Mouse (Mus musculus) gastrocnemius, adult 18-20 months (tissue): ENCODE results near the gene Car6. TPM values are rescaled to one million over a fixed set of nuclear protein-coding genes. Genes with fewer than 3 reads are reported as not detected.

ENCODE experiments used
- DNase-seq: peaks from one replicate; pipeline ENCODE4 v3.0.0; 2021; ENCODE audit warnings: low spot score
- long read RNA-seq, 2 experiments: library from polyadenylated mRNA; stranded (forward); transcript quantifications; one replicate each; pipeline ENCODE4 v2.0.0; 2021
- total RNA-seq, 2 experiments: library from RNA; stranded (reverse); gene quantifications; 2 replicates each; pipeline ENCODE4 v1.2.3; 2021

Car6 gene
- total RNA-seq, result not detected
- long read RNA-seq, experiment 1, result 0 reads
- long read RNA-seq, experiment 2, result 0 reads

DNA sequence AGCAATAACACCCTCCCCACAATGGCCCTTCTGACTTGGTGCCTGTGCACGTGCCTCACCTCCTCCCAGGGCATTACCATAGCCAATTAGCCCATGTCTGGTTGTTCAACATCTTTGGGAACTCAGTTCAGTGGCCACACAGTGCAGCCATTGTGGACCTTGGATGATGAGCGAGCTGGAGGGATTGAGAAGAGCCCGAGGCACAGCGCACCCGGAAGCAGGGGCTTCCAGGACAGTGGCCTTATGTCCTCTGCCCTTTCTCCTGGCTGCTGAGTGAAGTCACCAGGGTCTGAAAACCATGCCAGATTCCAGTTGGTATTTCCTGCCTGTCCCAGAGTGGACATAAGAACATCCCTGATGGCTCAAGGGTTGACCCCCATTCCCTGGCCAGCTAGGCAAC lies at the start of gene Car6:
Gene Car6 (minus strand): TSS at position 101 of the 400 bp plus-strand sequence.
- DNase-seq, result no peak

DNA sequence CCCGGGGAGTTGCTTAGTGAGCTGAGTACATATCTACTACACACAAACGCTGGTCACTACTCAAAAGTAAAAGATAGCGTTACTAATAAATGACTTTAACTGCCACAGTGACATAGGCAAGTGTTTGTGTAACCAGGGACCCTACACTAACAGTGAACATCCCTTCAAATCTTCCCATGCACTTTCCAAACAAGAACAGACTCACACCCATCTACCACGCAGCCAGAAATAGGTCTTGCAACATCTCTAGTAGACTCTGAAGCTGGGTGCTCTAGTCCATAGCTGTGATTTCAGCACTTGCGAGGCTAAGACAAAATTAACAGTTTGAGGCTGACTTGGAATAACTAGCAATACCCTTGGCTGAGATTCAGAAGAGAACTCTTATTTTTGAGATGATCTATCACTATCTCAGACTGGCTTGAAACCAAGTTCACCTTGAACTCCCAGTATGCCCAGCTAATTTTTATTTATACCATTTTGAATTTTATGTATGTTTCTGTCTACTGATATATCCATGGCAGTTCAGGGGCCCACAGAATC lies 48.7 kb upstream of the Car6 start:
- no peak for DNase-seq

DNA sequence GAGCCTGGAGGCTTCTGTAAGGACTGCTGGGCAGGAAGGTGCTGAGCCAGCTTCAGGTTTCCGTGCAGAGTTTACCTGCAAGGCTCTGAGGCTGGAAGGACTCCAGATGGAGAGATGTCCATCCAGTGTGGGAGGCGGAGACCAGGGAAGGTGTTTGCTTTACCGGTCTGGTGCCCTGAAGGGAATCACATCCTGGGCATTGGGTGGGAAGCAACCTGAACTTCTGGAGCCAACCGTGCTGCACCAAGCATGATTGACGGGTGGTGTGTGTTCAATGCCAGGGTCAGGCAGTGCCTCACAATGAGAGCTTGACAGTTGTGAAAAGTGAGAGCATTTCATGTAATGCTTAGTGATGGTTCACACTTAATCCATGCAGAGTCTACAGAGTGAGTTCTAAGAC lies 47.8 kb upstream of the Car6 start:
- no peak for DNase-seq

DNA sequence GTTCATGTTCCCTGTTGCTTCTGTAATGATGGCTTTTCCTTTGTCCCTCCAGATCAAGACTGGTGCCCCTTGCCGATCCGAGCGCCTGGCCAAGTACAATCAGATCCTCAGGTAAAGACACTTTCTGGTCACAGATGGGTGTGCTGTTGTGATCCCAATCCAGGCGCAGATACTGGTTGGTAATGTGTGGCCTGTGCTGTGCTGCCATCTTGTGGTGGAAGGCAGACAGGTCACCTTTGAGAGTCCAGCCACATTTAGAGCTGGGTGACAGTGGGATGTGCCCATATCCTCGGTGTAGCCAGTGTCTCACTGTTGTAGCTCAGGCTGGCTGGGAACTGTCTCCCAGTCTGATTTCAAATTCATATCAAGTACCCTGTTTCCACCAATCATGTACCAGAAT lies 46.9 kb upstream of the Car6 start:
- DNase-seq, result peak; percentile 75

DNA sequence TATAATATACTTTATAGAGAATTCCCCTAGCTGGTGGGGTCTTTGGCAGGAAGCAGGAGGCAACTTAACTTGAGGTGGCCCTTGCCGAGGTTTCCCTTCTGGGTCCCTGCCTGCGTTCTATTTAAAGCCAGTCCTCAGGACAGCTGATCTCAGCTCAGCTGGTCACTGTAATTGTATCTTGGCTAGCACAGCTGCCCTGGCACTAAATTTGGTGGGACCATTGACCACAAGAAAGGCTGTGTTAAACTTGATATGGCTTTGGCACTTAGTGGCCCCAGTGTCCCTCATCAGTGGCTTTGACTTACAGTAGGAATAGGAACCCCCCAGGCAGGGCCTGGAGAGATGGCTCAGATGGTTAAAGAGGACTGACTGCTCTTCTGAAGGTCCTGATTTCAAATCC lies 44.7 kb upstream of the Car6 start:
- DNase-seq, result peak; percentile 85

DNA sequence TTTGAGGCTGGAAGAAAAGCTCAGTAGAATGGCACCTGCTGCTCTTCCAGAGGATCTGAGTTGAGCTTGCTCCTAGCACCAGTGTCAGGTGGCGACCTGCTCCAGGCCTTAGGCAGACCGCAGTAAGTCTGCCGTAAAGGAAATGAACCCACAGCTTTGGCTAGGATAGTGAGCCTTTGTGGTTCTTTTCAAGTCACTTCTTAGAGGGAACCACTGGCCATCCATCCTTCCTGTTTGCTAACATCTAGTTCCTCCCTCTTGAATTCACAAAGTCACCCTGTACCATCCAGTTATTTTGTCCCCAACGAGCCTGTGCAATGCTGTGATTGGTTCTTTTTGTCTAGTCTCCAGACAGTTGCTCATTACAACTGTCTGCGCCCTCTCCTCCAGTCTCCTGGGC lies 41.6 kb upstream of the Car6 start:
- no peak for DNase-seq

DNA sequence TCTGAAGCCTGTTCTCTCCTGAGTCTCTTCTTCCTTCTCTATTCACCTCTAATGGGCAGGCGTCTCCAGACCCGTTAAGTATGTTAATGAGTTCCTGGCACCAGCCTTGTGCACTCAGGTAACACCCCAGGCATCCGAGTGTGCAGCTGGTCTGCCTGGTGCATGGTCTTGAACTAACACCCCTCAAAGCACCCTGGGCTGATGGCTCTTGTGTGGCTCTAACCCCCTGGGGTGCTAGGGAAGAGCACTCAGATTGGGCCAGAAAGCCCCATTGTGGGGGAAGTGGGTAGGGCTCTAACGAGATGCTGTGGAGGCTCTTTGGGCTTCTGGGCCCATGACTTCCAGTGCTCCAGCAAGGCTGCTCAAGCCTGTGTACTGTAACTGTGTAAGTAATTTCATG lies 40.6 kb upstream of the Car6 start:
- no peak for DNase-seq

DNA sequence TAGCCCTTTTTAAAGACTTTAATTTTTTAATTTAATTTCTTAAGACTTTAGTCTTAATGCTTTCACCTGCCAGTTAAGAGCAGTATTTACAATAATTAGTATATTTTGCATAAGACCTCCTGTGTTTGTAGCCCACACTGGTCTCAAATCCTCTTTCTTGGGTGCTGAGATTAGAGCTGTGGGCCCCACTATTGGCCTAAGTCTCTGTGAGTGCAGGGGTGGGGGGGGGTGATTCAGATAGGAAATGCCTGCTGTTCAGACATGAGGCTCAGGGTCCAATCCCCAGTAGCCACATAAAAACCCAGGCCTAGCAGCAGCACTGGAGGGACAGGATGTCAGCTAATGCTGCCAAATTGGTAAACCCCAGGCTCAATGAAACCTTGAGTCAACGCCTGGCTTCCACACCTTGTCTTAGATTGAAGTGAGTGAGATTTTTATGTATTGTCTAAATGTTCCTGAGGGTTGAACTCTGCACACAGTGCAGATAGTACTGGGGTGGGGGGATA lies 39.3 kb upstream of the Car6 start:
- DNase-seq, result no peak

DNA sequence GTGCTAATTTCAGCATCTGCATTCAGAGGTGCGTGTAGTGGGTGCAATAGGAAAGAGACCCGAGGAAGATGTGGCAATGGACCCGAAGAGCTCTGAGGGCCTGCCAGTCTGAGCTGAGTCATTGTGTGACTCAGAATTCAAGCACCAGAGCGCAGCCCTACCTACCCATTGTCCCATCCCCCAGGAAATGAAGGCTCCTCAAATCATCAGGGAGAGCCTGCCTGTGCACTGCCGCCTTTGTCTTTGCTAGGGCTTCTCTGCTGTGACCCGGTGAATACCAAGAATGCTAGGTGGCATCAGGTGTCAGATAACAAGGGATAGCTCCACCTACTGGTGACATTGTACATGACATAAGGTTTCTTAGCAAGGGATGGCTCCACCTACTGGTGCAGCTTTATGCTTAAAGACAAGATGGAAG lies 38.8 kb upstream of the Car6 start:
- peak; percentile 91 for DNase-seq

DNA sequence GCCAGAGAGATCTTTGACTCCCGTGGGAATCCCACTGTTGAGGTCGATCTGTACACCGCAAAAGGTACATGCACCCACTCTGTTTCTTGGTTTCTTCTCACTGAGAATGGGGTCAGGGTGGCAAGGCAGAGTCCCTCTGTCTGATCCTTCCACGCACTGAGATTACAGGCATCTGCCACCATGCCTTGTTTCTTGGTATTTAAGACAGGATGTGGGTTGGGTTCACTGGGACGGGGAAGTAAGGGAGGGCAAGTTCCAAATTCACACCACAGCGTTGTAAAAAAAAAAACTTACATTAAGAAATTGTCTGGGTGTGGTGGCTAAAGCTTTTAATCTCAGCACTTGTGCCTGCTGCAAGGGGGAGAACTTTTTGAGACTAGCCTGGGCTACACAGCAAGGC lies 38.4 kb upstream of the Car6 start:
- no peak for DNase-seq

DNA sequence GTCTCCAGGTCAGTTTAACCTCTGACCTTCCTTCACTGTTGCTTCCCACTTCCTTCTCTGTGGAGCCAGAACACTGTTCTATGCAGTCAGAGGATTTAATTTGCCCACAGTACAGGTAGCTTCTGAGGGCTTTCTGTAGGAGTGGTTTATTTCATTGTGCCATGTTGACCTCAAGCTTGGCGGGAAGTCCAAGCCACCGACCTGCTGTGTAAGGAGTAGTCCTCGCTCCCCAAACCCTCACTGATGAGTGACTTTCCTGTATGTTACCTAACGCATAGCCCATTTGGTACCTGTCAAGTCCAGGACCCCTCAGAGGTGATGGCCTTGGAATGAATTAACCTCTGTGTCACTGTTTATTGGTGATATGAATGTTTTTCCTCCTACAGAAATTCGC lies 38.0 kb upstream of the Car6 start:
- no peak for DNase-seq

DNA sequence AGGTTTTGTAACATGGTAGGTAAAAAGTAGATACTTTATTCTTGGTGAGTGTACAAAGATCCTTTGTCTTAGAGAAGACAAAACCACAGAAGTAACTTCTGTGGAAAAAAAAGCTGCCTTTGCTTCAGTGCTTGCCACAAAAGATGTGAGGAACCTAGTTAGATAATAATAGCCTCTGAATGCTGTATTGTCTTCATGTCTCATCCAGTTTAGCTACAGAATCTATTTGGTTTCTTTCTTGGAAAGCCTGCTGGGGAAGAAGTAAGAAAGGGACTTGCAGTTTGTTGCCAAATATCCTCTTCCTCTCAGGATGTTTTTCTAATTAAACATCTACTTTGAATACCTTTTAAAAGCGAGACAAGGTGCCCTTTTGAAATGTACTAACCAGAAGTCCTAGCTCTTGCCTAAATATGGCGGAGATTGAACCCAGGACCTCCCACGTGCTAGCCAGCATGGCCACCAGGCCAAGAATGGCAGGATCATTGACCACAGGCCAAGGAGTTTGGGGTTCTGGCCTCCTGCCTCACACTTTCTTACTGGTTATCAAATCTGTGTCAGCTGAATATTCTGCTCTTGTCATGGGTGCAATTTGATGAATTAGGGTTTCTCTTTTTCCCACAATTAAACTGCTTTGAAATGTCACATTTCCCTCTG lies 37.4 kb upstream of the Car6 start:
- DNase-seq, result no peak

DNA sequence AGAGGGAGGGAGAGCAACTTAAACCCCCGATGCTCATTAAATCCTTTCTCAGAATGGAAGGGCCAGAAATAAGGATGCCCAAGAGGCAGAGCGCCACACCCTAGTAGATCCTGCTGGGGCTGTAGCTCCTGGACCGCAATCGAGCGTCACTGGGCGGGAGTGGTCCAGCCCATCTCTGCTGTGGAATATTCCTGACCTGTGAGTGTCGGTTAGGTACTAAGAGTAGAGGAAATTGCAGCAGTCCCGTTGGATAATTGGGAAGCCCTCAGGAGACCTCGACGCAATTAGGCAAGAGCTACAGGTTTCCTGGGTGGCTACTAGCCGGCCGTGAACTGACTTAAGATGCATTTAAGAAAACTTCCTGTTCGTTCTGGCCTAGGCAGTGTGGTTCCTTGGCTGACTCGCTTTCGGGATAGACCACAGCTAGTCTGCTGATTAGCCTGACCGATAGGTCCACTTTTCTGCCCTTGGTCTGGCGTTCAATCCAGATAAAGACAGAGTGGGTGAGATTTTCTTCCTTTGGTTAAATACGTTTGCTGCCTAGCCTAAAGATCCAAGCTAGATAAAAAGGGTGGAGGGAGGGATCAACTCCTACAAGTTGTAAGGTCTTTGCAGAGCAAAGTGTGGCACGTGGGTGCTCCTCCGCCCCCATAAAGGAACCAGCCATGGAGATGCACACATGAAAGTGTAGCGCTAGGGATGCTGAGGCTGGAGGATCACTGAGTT lies 36.7 kb upstream of the Car6 start:
- DNase-seq, result no peak

DNA sequence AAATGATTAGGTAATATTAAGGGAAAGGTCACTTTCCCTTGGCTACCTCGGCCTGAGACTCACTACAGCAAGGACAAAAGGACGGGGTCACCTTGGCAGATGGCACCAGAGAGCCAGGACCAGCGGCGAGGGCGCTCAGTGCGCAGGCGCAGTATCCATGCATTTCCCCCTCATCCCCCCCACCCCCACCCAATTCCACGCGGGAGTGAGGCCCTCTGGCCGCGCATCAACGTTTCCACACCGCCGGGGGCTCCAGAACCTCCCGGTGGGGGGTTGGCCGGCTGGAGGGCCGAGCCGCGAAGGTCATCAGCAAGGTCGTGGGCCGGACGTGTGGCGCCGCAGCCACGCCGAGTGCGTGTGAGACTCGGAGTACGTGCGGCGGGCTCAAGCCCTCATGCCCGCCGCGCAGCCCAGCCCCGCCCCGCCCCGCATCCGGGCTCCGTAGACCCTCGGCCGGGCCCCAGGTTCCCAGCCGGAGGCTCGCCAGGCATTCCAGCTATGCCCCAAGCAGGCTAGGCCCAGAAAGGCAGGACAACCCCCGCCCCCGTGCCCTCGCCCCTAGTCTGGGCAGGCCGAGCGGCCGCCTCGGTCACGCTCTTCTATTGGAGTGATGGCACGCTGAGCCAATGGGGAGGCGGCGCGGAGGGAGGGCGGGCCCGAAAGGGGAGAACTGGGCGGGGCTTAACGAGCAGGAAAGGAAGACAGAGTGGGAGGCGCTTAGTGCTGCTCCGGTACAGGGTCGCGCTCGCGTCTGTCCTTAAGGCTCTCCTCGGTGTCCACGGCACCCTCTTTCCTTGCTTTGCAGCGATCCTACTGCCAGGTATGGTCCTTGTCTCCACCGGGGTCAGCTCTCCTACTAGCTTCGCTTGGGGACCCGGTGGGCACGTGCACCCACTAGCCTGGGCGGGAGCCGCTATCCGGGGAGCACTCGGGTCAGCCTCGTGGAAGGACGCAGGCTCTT lies 35.7 kb upstream of the Car6 start, which contains the start of gene Eno1:
Gene Eno1 (plus strand): TSS at position 201 of the 961 bp plus-strand sequence.
- peak; percentile 96 for DNase-seq

DNA sequence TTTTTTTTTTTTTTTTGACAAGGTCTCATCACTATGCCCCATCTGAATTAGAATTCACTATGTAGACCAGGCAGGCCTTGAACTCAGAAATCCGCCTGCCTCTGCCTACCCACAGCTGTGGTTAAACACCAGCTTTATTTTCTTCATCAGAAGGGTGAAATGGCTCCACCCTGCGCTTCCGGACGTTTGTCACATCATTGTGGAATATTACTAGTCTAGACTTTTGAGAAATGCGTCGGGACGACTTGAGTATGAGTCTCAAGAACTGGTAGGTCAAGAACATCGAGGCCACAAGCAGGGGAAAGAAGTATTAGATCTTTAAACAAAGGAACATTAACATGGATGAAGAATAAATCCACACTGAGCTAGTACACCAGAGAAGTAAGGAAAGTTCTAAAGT lies 34.9 kb upstream of the Car6 start:
- DNase-seq, result no peak

DNA sequence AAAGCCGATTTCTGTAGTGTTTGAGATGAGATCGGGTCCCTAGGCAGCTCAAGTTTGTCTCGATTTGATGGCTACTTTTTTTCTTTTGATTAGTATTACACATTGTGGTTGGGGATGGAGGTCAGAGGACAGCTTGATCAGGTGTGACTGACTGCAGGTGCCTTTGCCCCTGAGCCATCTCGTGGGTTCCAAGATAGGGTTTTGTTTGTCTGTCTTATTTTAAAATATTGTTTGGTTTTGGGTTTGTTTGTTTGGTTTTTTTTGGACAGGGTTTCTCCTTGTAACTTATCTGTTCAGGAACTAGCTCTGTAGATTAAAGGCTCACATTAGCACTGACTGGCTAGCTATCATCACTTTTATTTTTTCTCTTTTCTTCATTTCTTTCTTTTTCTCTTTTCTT lies 34.5 kb upstream of the Car6 start:
- no peak for DNase-seq

DNA sequence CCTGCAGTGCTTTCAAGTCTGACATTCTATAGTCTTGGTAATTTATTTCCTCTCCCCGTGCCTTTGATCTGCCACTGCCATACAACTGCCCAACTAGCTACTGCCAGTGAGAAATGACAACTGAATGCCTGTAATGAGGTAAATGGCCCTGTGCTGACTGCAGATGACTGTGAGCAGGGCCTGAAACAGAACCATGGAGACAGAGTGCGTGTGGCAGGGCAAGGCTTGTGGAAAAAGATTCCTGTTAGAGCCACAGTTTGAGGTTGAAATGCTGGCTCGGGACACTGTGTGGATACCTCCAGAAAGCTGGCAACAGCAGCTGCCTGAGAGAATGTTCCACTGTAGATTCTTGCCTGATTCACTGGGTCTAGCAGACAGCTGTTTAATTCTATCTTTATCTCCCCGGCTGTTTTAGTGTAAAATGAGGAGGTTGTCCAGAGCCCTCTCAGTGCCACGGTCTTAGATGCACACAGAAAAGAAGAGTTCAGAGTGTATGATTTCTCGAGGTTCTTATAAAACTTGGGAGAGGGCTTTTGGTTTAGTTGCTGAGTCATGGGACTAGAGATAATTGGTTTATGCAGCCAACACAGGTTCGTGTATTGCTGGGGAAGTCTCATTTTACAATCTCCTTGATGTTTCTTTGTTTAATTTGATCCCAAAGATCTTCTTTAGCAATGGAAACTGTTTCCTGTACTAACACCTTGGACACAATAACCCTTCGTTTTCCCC lies 33.6 kb upstream of the Car6 start:
- peak; percentile 34 for DNase-seq

DNA sequence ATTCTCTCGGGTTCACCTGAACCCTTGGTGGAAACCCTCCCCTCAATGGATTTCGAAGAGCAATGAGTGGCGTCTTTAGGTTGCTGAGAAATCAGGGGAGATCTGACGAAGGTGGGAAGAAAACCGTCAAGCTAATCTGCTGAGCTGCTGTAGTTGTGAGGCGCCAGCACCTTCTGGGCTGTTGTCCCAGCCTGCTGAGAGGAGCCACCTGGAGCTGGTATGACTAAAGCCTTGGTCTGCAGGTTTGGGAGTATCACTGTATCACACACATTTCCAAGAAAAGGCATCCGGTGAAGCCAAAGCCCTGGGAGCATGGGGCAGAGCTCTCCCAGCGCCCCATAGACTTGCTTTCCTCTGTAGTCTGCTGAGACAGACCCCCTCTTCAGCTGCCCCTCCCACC lies 30.7 kb upstream of the Car6 start:
- DNase-seq, result peak; percentile 52

DNA sequence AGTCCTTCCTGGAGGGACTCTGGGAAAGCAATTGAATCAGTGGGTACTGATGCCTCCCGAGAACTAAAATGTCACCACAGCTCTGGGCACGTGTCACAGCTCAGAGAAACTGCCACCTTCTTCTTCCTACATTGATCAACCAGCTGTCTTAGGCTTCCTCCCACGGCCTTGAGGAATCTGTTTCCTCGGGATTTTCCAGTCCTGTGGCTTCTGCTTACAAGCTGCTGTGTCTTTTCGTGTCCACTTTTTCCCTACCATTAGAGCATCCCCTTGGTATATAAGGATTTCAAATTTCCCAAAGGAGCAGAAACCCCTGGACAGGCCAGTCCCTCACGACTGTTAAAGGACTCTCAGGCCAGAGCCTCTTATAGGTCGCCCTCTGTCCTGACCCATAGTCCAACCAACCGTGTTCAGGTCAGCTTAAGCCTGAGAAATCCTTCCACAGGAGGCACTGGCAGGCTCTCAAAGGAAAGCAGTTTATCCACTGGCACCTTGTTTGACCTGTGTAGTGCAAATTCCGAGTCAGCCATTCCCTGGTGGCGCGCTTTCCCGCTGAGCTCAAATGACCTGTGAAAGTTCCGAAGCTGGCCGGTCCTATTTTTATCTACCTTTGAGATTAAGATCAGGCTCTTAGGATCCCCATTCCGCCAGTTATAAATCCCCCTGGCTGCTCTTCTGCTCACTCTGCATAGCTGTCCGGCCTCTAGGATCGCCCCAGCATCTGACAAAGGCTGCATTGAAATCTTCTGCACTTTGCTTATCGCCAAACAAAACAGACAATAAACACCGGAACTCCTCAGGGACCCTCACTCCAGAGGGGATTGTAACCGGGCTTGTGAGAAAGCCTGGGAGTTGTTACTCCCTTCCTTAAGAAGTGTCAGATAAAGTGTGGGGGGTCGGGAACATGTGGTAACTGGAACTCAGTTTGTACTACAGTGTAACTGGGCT lies 29.6 kb upstream of the Car6 start:
- peak; percentile 81 for DNase-seq
